Mouse (Mus musculus) limb, embryonic 14.5 days (tissue): ENCODE data around the gene Plekha7. TPM values are rescaled to one million over a fixed set of nuclear protein-coding genes. Genes with fewer than 3 reads are reported as not detected.

ENCODE experiments used
- ATAC-seq: fragments of 200-750 bp; cut with Nextera tagmentation; 2 replicates; pipeline ENCODE4 v1.8.0; 2017; ENCODE audit warnings: low read depth, moderate number of reproducible peaks, moderate TSS enrichment; ENCODE audit not compliant: low FRiP score
- DNase-seq: peaks from one replicate; pipeline ENCODE4 v3.0.0-alpha.2; 2015; ENCODE audit warnings: low spot score
- H3K27ac ChIP-seq: fragments of 300-500 bp; sonication (generic); replicated peaks from 2 replicates; pipeline ENCODE4 v1.5.1; 2014; ENCODE audit warnings: low read depth, mild to moderate bottlenecking, low read length, moderate library complexity, mixed read lengths
- H3K27me3 ChIP-seq: fragments of 300-500 bp; sonication (generic); 2 replicates; pipeline ENCODE4 v1.6.1; 2014; ENCODE audit warnings: low read length, mixed read lengths; ENCODE audit not compliant: control insufficient read depth, insufficient read depth
- H3K36me3 ChIP-seq: fragments of 300-500 bp; sonication (generic); 2 replicates; pipeline ENCODE4 v1.6.1; 2014; ENCODE audit warnings: mild to moderate bottlenecking, low read length, moderate library complexity, mixed read lengths; ENCODE audit not compliant: control insufficient read depth, insufficient read depth
- H3K4me1 ChIP-seq: fragments of 300-500 bp; sonication (generic); 2 replicates; pipeline ENCODE4 v1.6.1; 2014; ENCODE audit warnings: antibody characterized with exemption, low read length, mixed read lengths; ENCODE audit not compliant: control insufficient read depth, insufficient read depth
- H3K4me2 ChIP-seq: fragments of 300-500 bp; sonication (generic); replicated peaks from 2 replicates; pipeline ENCODE4 v1.6.1; 2014; ENCODE audit warnings: low read depth, mild to moderate bottlenecking, low read length, moderate library complexity; ENCODE audit not compliant: severe bottlenecking
- H3K4me3 ChIP-seq: fragments of 300-500 bp; sonication (generic); replicated peaks from 2 replicates; pipeline ENCODE4 v1.5.1; 2014; ENCODE audit warnings: low read length
- H3K9ac ChIP-seq: fragments of 300-500 bp; sonication (generic); 2 replicates; pipeline ENCODE4 v1.6.1; 2014; ENCODE audit warnings: mild to moderate bottlenecking, low read depth, low read length, moderate library complexity; ENCODE audit not compliant: severe bottlenecking
- H3K9me3 ChIP-seq: fragments of 300-500 bp; sonication (generic); 2 replicates; pipeline ENCODE4 v1.6.1; 2016; ENCODE audit warnings: low read length; ENCODE audit not compliant: control insufficient read depth
- POLR2A ChIP-seq: fragments of 200-500 bp; IDR thresholded peaks from 2 replicates; pipeline ENCODE4 v1.8.0; 2012; ENCODE audit warnings: inconsistent platforms, mild to moderate bottlenecking, moderate library complexity, borderline replicate concordance; ENCODE audit not compliant: insufficient read depth, insufficient read length; ENCODE audit errors: extremely low read depth
- WGBS: fragments of 180-500 bp; shearing (Covaris S2); extraction: QIAGEN DNeasy Blood & Tissue Kit; methylation state at CpG from one replicate; pipeline ENCODE4 v1.1.7; 2014; 5-methylcytosine and 5-hydroxymethylcytosine counted together
- polyA plus RNA-seq, 2 experiments: library from polyadenylated mRNA; depleted of rRNA in 1 of 2; stranded (reverse) in 1 of 2; unstranded in 1 of 2; fragments of >200 nt; fragmentation: Nextera tagmentation in 1 of 2; extraction: Ambion mirVana in 1 of 2; gene quantifications; 2 replicates each; pipeline versions ENCODE4 v1.2.1 to v1.2.3; 2012 to 2014

Plekha7 gene
- polyA plus RNA-seq, 2 experiments: 9.9 to 14.3 TPM

GRCm38 (mm10) chr7:116282755-116283154 is 25.4 kb downstream of the Plekha7 start:
- Histone ChIP-seq H3K27me3 (no peaks in the 10 kb centered on the region), H3K4me1 (peaks cover 11% of the 10 kb centered on the region), H3K9ac (no peak overlapping the region), H3K4me3 (no peak overlapping the region), H3K36me3 (no peaks in the 10 kb centered on the region), H3K9me3 (no peaks in the 10 kb centered on the region), H3K27ac (no peak overlapping the region), H3K4me2 (no peak overlapping the region)
- DNase-seq: no peak
- 44% methylated on average over 11 of the region's 11 CpGs for WGBS
- no peak for ATAC-seq
- TF ChIP-seq POLR2A: no peak

DNA sequence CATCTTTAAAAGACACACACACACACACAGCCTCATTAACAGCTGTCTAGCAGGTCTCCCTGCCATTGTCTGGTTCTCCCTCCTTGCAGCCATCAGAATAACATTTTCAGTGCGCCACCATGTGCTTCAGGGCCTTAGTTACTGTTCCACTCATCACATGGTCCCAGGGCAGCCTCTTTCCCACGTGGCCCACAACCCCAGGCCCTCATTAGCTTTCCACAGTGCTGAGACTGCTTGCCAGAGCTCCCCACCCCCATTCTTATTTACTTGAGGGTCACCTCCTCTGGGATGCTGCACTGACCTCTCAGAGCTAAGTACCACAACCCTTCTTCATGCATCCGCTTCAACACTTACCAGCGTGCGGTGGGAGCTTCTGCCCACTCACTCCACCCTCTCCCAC is 28.1 kb downstream of the Plekha7 start:
- no peak for TF ChIP-seq POLR2A

GRCm38 (mm10) chr7:116278280-116278679 is 29.9 kb downstream of the Plekha7 start:
- DNase-seq: no peak
- Histone ChIP-seq H3K4me3 (no peak overlapping the region), H3K36me3 (no peaks in the 10 kb centered on the region), H3K4me1 (no peaks in the 10 kb centered on the region), H3K27me3 (no peaks in the 10 kb centered on the region), H3K27ac (no peak overlapping the region), H3K4me2 (no peak overlapping the region), H3K9ac (no peak overlapping the region), H3K9me3 (no peaks in the 10 kb centered on the region)
- TF ChIP-seq POLR2A: no peak
- 59% methylated on average over 9 of the region's 9 CpGs for WGBS
- no peak for ATAC-seq

More for the DNA sequence above, 28.1 kb downstream of the Plekha7 start:
- H3K4me2 ChIP-seq: no peak overlapping the region
- no peaks in the 10 kb centered on the region for H3K36me3 ChIP-seq
- H3K4me1 ChIP-seq: no peaks in the 10 kb centered on the region
- no peaks in the 10 kb centered on the region for H3K9me3 ChIP-seq
- no peaks in the 10 kb centered on the region for H3K27me3 ChIP-seq
- WGBS: 51% methylated on average over 5 of the region's 5 CpGs
- H3K9ac ChIP-seq: no peak overlapping the region
- no peak overlapping the region for H3K27ac ChIP-seq
- DNase-seq (no peak), ATAC-seq (no peak)
- no peak overlapping the region for H3K4me3 ChIP-seq

- no peaks in the 10 kb centered on the region for H3K4me1 ChIP-seq
- no peaks in the 10 kb centered on the region for H3K36me3 ChIP-seq
- ATAC-seq (no peak), DNase-seq (no peak)
- no peak for TF ChIP-seq POLR2A
- no peaks in the 10 kb centered on the region for H3K27me3 ChIP-seq
- H3K9ac ChIP-seq: no peak overlapping the region
- H3K4me2 ChIP-seq: no peak overlapping the region
- no peak overlapping the region for H3K4me3 ChIP-seq
- H3K9me3 ChIP-seq: no peaks in the 10 kb centered on the region
- no peak overlapping the region for H3K27ac ChIP-seq
These were observed 31.9 kb downstream of the Plekha7 start for GRCm38 (mm10) chr7:116276315-116276714.

DNA sequence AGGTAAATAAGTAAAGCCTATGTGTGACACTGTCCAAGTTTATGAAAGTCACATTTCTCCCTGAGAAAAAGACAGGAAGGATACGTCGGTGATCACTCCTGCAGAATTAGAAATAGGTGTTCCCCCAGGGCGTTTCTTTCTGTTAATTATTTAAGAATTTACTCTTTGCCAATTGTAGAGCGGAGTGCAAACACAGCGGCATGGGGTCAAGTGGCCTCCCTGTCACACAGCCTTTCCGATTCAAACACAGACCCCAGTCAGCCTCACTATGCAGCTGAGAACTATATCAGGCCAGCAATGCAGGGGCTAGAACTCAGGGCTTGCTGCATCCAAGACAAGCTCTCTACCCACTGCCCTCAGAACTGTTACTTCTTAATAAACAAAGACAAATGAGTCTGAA is 35.1 kb downstream of the Plekha7 start:
- Histone ChIP-seq H3K27me3 (no peaks in the 10 kb centered on the region), H3K4me3 (no peak overlapping the region), H3K27ac (no peak overlapping the region), H3K4me1 (peaks cover 6% of the 10 kb centered on the region; the same call in 1 of the 2 replicates), H3K9me3 (no peaks in the 10 kb centered on the region), H3K9ac (no peak overlapping the region), H3K4me2 (no peak overlapping the region), H3K36me3 (no peaks in the 10 kb centered on the region)
- no peak for TF ChIP-seq POLR2A
- DNase-seq (no peak), ATAC-seq (no peak)
- WGBS: 81% methylated on average over 6 of the region's 6 CpGs

- no peak overlapping the region for H3K4me3 ChIP-seq
- H3K36me3 ChIP-seq: no peaks in the 10 kb centered on the region
- DNase-seq (no peak), ATAC-seq (no peak)
- H3K9ac ChIP-seq: no peak overlapping the region
- H3K27ac ChIP-seq: no peak overlapping the region
- H3K4me2 ChIP-seq: no peak overlapping the region
- TF ChIP-seq POLR2A: no peak
- H3K4me1 ChIP-seq: peaks cover 7% of the 10 kb centered on the region; the same call in 1 of the 2 replicates
- H3K9me3 ChIP-seq: no peaks in the 10 kb centered on the region
- H3K27me3 ChIP-seq: no peaks in the 10 kb centered on the region
- 72% methylated on average over 6 of the region's 6 CpGs for WGBS
These were observed 38.6 kb downstream of the Plekha7 start for GRCm38 (mm10) chr7:116269501-116269995.
